Mouse (Mus musculus) liver, embryonic 18 days (tissue): Measurements from ENCODE around the gene Tma16. TPM values are rescaled to one million over a fixed set of nuclear protein-coding genes. Genes with fewer than 3 reads are reported as not detected.

Experiments used
- polyA plus RNA-seq: library from polyadenylated mRNA; depleted of rRNA; stranded (reverse); fragments of >200 nt; gene quantifications from 2 replicates; pipeline ENCODE4 v1.2.3, GENCODE M21; 2012; rRNA removed

Gene Tma16
- polyA plus RNA-seq: 3.6 and 4.0 TPM in 2 replicates

GRCm38 (mm10) chr8:66486084-66486763 lies at the start of gene Tma16:
Gene Tma16 (minus strand): TSS chr8:66486530.

GRCm38 (mm10) chr8:66511537-66511936 lies 25.2 kb upstream of the Tma16 start, which contains the start of gene Tktl2:
Gene Tktl2 (plus strand): TSS chr8:66511756.

Other genes starting within 250 kb of the Tma16 start
- gene Tktl2, start 25.2 kb upstream of the Tma16 start, polyA plus RNA-seq: not detected in 2 replicates
- gene Npy5r, start 201.6 kb upstream of the Tma16 start, polyA plus RNA-seq: not detected in 2 replicates
- gene Npy1r, start 210.7 kb upstream of the Tma16 start, polyA plus RNA-seq: 0.02 and 0.03 TPM in 2 replicates